Mouse (Mus musculus): ENCODE results near the gene Cib1. TPM values are rescaled to one million over a fixed set of nuclear protein-coding genes. Genes with fewer than 3 reads are reported as not detected.
A peak's percentile ranks its signal among the peaks of the same experiment; 100 is the strongest.

Gene Cib1
- polyA plus RNA-seq, 1 experiment from 2014 or later, result 65.6 TPM

- 9% methylated on average over 16 of the region's 16 CpGs for WGBS
- H3K36me3 ChIP-seq (ENCODE audit: control insufficient read depth, insufficient read depth), result no peaks in the 10 kb centered on the region
- no peaks in the 10 kb centered on the region for H3K27me3 ChIP-seq (ENCODE audit: control insufficient read depth, insufficient read depth, low read length)
- H3K9me3 ChIP-seq (replicated peaks; ENCODE audit: control insufficient read depth, low read length), result no peaks in the 10 kb centered on the region
- H3K4me2 ChIP-seq (ENCODE audit: low read depth, low read length), result peak overlapping the region; percentile 60
- H3K4me3 ChIP-seq (ENCODE audit: low read length), result peak overlapping the region; percentile 38
- peak overlapping the region; percentile 79 for H3K27ac ChIP-seq (ENCODE audit: low read length)
- H3K4me1 ChIP-seq (ENCODE audit: control insufficient read depth, insufficient read depth, low read length), result peaks cover 54% of the 10 kb centered on the region
- ATAC-seq (replicated peaks; ENCODE audit: extremely low read depth, insufficient read depth, low FRiP score), result peak; percentile 87
- H3K9ac ChIP-seq (ENCODE audit: low read length), result peak overlapping the region; percentile 62
Observed at GRCm38 (mm10) chr7:80192226-80193061, 40.2 kb downstream of the Cib1 start.

GRCm38 (mm10) chr7:80191455-80191854 is 41.2 kb downstream of the Cib1 start:
- 45% methylated on average over 5 of the region's 5 CpGs for WGBS
- Histone ChIP-seq H3K9ac (ENCODE audit: low read length) (peak overlapping the region; percentile 60), H3K27me3 (ENCODE audit: control insufficient read depth, insufficient read depth, low read length) (no peaks in the 10 kb centered on the region), H3K9me3 (replicated peaks; ENCODE audit: control insufficient read depth, low read length) (no peaks in the 10 kb centered on the region), H3K27ac (ENCODE audit: low read length) (peak overlapping the region; percentile 79), H3K4me1 (ENCODE audit: control insufficient read depth, insufficient read depth, low read length) (peaks cover 52% of the 10 kb centered on the region), H3K36me3 (ENCODE audit: control insufficient read depth, insufficient read depth) (no peaks in the 10 kb centered on the region), H3K4me3 (ENCODE audit: low read length) (no peak overlapping the region), H3K4me2 (ENCODE audit: low read depth, low read length) (no peak overlapping the region)
- no peak for ATAC-seq (replicated peaks; ENCODE audit: extremely low read depth, insufficient read depth, low FRiP score)

- H3K9me3 ChIP-seq (replicated peaks; ENCODE audit: control insufficient read depth, low read length), result no peaks in the 10 kb centered on the region
- no peaks in the 10 kb centered on the region for H3K36me3 ChIP-seq (ENCODE audit: control insufficient read depth, insufficient read depth)
- no peak overlapping the region for H3K4me2 ChIP-seq (ENCODE audit: low read depth, low read length)
- H3K4me1 ChIP-seq (ENCODE audit: control insufficient read depth, insufficient read depth, low read length), result peaks cover 66% of the 10 kb centered on the region
- WGBS, result 57% methylated on average over 11 of the region's 11 CpGs
- H3K4me3 ChIP-seq (ENCODE audit: low read length), result no peak overlapping the region
- H3K9ac ChIP-seq (ENCODE audit: low read length), result peak overlapping the region; percentile 15; the same call in 1 of the 2 replicates
- H3K27ac ChIP-seq (ENCODE audit: low read length), result peak overlapping the region; percentile 51; the same call in 1 of the 2 replicates
- no peaks in the 10 kb centered on the region for H3K27me3 ChIP-seq (ENCODE audit: control insufficient read depth, insufficient read depth, low read length)
- ATAC-seq (replicated peaks; ENCODE audit: extremely low read depth, insufficient read depth, low FRiP score), result no peak
Observed at GRCm38 (mm10) chr7:80189147-80189933, 43.3 kb downstream of the Cib1 start.

- H3K9ac ChIP-seq (ENCODE audit: low read length), result no peak overlapping the region
- 83% methylated on average over 2 of the region's 2 CpGs for WGBS
Observed at GRCm38 (mm10) chr7:80188579-80189125, 44.0 kb downstream of the Cib1 start.

GRCm38 (mm10) chr7:80187501-80187900 is 45.1 kb downstream of the Cib1 start:
- WGBS, result 67% methylated on average over 12 of the region's 12 CpGs
- Histone ChIP-seq H3K27me3 (ENCODE audit: control insufficient read depth, insufficient read depth, low read length) (no peaks in the 10 kb centered on the region), H3K27ac (ENCODE audit: low read length) (peak overlapping the region; percentile 95), H3K9ac (ENCODE audit: low read length) (peak overlapping the region; percentile 76), H3K4me2 (ENCODE audit: low read depth, low read length) (peak overlapping the region; percentile 67), H3K36me3 (ENCODE audit: control insufficient read depth, insufficient read depth) (no peaks in the 10 kb centered on the region), H3K9me3 (replicated peaks; ENCODE audit: control insufficient read depth, low read length) (no peaks in the 10 kb centered on the region), H3K4me3 (ENCODE audit: low read length) (peak overlapping the region; percentile 64), H3K4me1 (ENCODE audit: control insufficient read depth, insufficient read depth, low read length) (peaks cover 58% of the 10 kb centered on the region)
- ATAC-seq (replicated peaks; ENCODE audit: extremely low read depth, insufficient read depth, low FRiP score), result no peak

More at GRCm38 (mm10) chr7:80188579-80189125, 44.0 kb downstream of the Cib1 start:
- no peaks in the 10 kb centered on the region for H3K36me3 ChIP-seq (ENCODE audit: control insufficient read depth, insufficient read depth)
- peaks cover 64% of the 10 kb centered on the region for H3K4me1 ChIP-seq (ENCODE audit: control insufficient read depth, insufficient read depth, low read length)
- H3K27ac ChIP-seq (ENCODE audit: low read length), result peak overlapping the region; percentile 51; the same call in 1 of the 2 replicates
- no peaks in the 10 kb centered on the region for H3K9me3 ChIP-seq (replicated peaks; ENCODE audit: control insufficient read depth, low read length)
- ATAC-seq (replicated peaks; ENCODE audit: extremely low read depth, insufficient read depth, low FRiP score), result no peak
- no peak overlapping the region for H3K4me2 ChIP-seq (ENCODE audit: low read depth, low read length)
- H3K27me3 ChIP-seq (ENCODE audit: control insufficient read depth, insufficient read depth, low read length), result no peaks in the 10 kb centered on the region
- H3K4me3 ChIP-seq (ENCODE audit: low read length), result no peak overlapping the region

GRCm38 (mm10) chr7:80186531-80187296 is 45.9 kb downstream of the Cib1 start, which contains the start of gene Sema4b:
Gene Sema4b, plus strand, starts transcription at chr7:80186841.
- Histone ChIP-seq H3K4me3 (ENCODE audit: low read length) (peak within 1 kb of the TSS; percentile 64), H3K9me3 (replicated peaks; ENCODE audit: control insufficient read depth, low read length) (no peaks in the 10 kb centered on the region), H3K27me3 (ENCODE audit: control insufficient read depth, insufficient read depth, low read length) (no peaks in the 10 kb centered on the region), H3K4me1 (ENCODE audit: control insufficient read depth, insufficient read depth, low read length) (peaks cover 51% of the 10 kb centered on the region), H3K4me2 (ENCODE audit: low read depth, low read length) (peak within 1 kb of the TSS; percentile 67), H3K9ac (ENCODE audit: low read length) (peak within 1 kb of the TSS; percentile 76), H3K36me3 (ENCODE audit: control insufficient read depth, insufficient read depth) (no peaks in the 10 kb centered on the region), H3K27ac (ENCODE audit: low read length) (peak within 1 kb of the TSS; percentile 95)
- peak; percentile 82 for ATAC-seq (replicated peaks; ENCODE audit: extremely low read depth, insufficient read depth, low FRiP score)
- under 1% methylated on average over 46 of the region's 51 CpGs for WGBS

- no peaks in the 10 kb centered on the region for H3K36me3 ChIP-seq (ENCODE audit: control insufficient read depth, insufficient read depth)
- H3K27ac ChIP-seq (ENCODE audit: low read length), result peak overlapping the region; percentile 95
- H3K4me3 ChIP-seq (ENCODE audit: low read length), result peak overlapping the region; percentile 64
- H3K9ac ChIP-seq (ENCODE audit: low read length), result peak overlapping the region; percentile 76
- no peaks in the 10 kb centered on the region for H3K9me3 ChIP-seq (replicated peaks; ENCODE audit: control insufficient read depth, low read length)
- WGBS, result 8% methylated on average over 8 of the region's 8 CpGs
- H3K4me1 ChIP-seq (ENCODE audit: control insufficient read depth, insufficient read depth, low read length), result peaks cover 47% of the 10 kb centered on the region
- H3K27me3 ChIP-seq (ENCODE audit: control insufficient read depth, insufficient read depth, low read length), result no peaks in the 10 kb centered on the region
- peak; percentile 71 for ATAC-seq (replicated peaks; ENCODE audit: extremely low read depth, insufficient read depth, low FRiP score)
- H3K4me2 ChIP-seq (ENCODE audit: low read depth, low read length), result peak overlapping the region; percentile 67
Observed at GRCm38 (mm10) chr7:80186021-80186420, 46.6 kb downstream of the Cib1 start.

GRCm38 (mm10) chr7:80184968-80185367 is 47.6 kb downstream of the Cib1 start:
- Histone ChIP-seq H3K27me3 (ENCODE audit: control insufficient read depth, insufficient read depth, low read length) (no peaks in the 10 kb centered on the region), H3K4me2 (ENCODE audit: low read depth, low read length) (no peak overlapping the region), H3K9ac (ENCODE audit: low read length) (peak overlapping the region; percentile 38; the same call in 1 of the 2 replicates), H3K36me3 (ENCODE audit: control insufficient read depth, insufficient read depth) (no peaks in the 10 kb centered on the region), H3K27ac (ENCODE audit: low read length) (peak overlapping the region; percentile 95), H3K9me3 (replicated peaks; ENCODE audit: control insufficient read depth, low read length) (no peaks in the 10 kb centered on the region), H3K4me3 (ENCODE audit: low read length) (no peak overlapping the region), H3K4me1 (ENCODE audit: control insufficient read depth, insufficient read depth, low read length) (peaks cover 40% of the 10 kb centered on the region)
- ATAC-seq (replicated peaks; ENCODE audit: extremely low read depth, insufficient read depth, low FRiP score), result no peak
- 55% methylated on average over 6 of the region's 6 CpGs for WGBS
